Mouse (Mus musculus): Measurements from ENCODE around the gene Taf12. TPM values are rescaled to one million over a fixed set of nuclear protein-coding genes. Genes with fewer than 3 reads are reported as not detected.

The Taf12 gene
- polyA plus RNA-seq, 1 experiment, result 24.3 TPM

- no peak overlapping the region for H3K27ac ChIP-seq (ENCODE audit: insufficient read depth, low read length)
- no peaks in the 10 kb centered on the region; the same call in 1 of the 2 replicates for H3K4me1 ChIP-seq (ENCODE audit: control insufficient read depth, insufficient read depth, low read length)
- no peaks in the 10 kb centered on the region for H3K27me3 ChIP-seq (ENCODE audit: control insufficient read depth, insufficient read depth, low read length)
- WGBS, result 7% methylated on average over 13 of the region's 13 CpGs
- H3K4me3 ChIP-seq (replicated peaks; ENCODE audit: insufficient read depth, low read depth, low read length), result peak overlapping the region; percentile 72
- no peak for DNase-seq
- TF ChIP-seq POLR2A (IDR thresholded peaks at IDR 0.05; ENCODE audit: borderline replicate concordance, insufficient read depth, low read length), result no peak
- no peak for TF ChIP-seq CTCF (IDR thresholded peaks at IDR 0.05; ENCODE audit: borderline replicate concordance, insufficient read depth, low read depth, low read length)
These were observed 70.4 kb downstream of the Taf12 start for GRCm38 (mm10) chr4:132344403-132345134.

Other genes starting within 250 kb of the Taf12 start
- 0.15 and 0.24 TPM in 2 replicates for gene Gm10300, start 199.7 kb upstream of the Taf12 start, polyA plus RNA-seq (2012; rRNA removed)
- 174 and 192 TPM in 2 replicates for gene Epb41, start 199.1 kb upstream of the Taf12 start, polyA plus RNA-seq (2012; rRNA removed)
- 2.4 and 3.0 TPM in 2 replicates for gene Oprd1, start 129.9 kb upstream of the Taf12 start, polyA plus RNA-seq (2012; rRNA removed)
- gene Ythdf2, start 62.1 kb upstream of the Taf12 start, polyA plus RNA-seq (2012; rRNA removed), result 20.7 and 20.8 TPM in 2 replicates
- 20.5 and 20.6 TPM in 2 replicates for gene Gmeb1, start 12.8 kb upstream of the Taf12 start, polyA plus RNA-seq (2012; rRNA removed)
- gene Rab42, start 29.0 kb downstream of the Taf12 start, polyA plus RNA-seq (2012; rRNA removed), result 2.2 and 3.1 TPM in 2 replicates
- gene Trnau1ap, start 55.2 kb downstream of the Taf12 start, polyA plus RNA-seq (2012; rRNA removed), result 17.9 and 19.1 TPM in 2 replicates
- gene Rcc1, start 79.2 kb downstream of the Taf12 start, polyA plus RNA-seq (2012; rRNA removed), result 8.4 and 9.6 TPM in 2 replicates
- 10.3 and 10.7 TPM in 2 replicates for gene Phactr4, start 148.1 kb downstream of the Taf12 start, polyA plus RNA-seq (2012; rRNA removed)
- 5.5 and 6.3 TPM in 2 replicates for gene Med18, start 189.5 kb downstream of the Taf12 start, polyA plus RNA-seq (2012; rRNA removed)
- 9.8 and 10.2 TPM in 2 replicates for gene Sesn2, start 236.1 kb downstream of the Taf12 start, polyA plus RNA-seq (2012; rRNA removed)